Mouse (Mus musculus) olfactory bulb, adult 2 months (tissue): ENCODE measurements around the gene Kcnh7. TPM values are rescaled to one million over a fixed set of nuclear protein-coding genes. Genes with fewer than 3 reads are reported as not detected.
"Not testable (repeated sequence)": the region's sequence is repeated elsewhere in the genome, so short reads cannot be mapped to it uniquely, and the experiment has no call there.

Experiments
- H3K27ac ChIP-seq: fragments of 200-500 bp; 2 replicates; pipeline ENCODE4 v1.5.1; 2012; ENCODE audit warnings: low read depth, low read length; ENCODE audit not compliant: insufficient read depth
- H3K4me1 ChIP-seq: fragments of 200-500 bp; 2 replicates; pipeline ENCODE4 v1.6.1; 2012; ENCODE audit warnings: low read length; ENCODE audit not compliant: control insufficient read depth, insufficient read depth
- H3K4me3 ChIP-seq: fragments of 200-500 bp; 2 replicates; pipeline ENCODE4 v1.5.1; 2012; ENCODE audit warnings: mild to moderate bottlenecking, low read depth, low read length, moderate library complexity; ENCODE audit not compliant: insufficient read depth
- CTCF ChIP-seq: fragments of 200-500 bp; IDR thresholded peaks from 2 replicates; pipeline ENCODE4 v1.5.1; 2012; ENCODE audit warnings: low read depth, mild to moderate bottlenecking, low read length, moderate library complexity; ENCODE audit not compliant: insufficient read depth
- POLR2A ChIP-seq: fragments of 200-500 bp; IDR thresholded peaks from 2 replicates; pipeline ENCODE4 v1.6.1; 2012; ENCODE audit warnings: mild to moderate bottlenecking, low read depth, low read length, moderate library complexity; ENCODE audit not compliant: insufficient read depth
- WGBS: fragments of 180-500 bp; shearing (Covaris S2); methylation state at CpG from one replicate; pipeline ENCODE4 v1.1.7; 2018; 5-methylcytosine and 5-hydroxymethylcytosine counted together
- polyA plus RNA-seq: library from polyadenylated mRNA; stranded (reverse); fragments of >200 nt; gene quantifications from 2 replicates; pipeline ENCODE4 v1.2.4, GENCODE M21; 2012; ENCODE audit warnings: low replicate concordance; ENCODE audit not compliant: missing spikeins, insufficient read depth, insufficient read length

The Kcnh7 gene
- polyA plus RNA-seq, 1 experiment = not detected

DNA sequence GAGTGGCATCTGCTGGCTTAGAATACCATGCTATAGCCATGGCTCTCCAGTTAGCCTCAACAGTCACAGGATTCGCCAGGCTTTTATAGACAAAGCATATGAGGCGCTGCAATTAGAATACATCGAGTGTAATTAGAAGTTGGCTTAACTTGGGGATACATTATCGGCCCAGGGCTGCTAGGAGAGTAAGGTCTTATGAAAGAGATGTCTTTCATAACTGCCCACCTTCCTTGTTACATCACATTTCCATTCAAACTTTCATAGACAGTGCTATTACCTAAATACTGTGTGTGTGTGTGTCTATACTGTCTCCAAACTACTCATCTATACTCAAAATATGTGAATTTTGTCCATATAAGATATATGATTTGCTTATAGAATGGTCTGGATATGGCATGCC is 468.8 kb downstream of the Kcnh7 start:
- Histone ChIP-seq H3K4me3 (no peak overlapping the region), H3K27ac (no peak overlapping the region), H3K4me1 (no peaks in the 10 kb centered on the region)
- no peak for TF ChIP-seq CTCF
- TF ChIP-seq POLR2A = no peak
- WGBS = 88% methylated on average over 4 of the region's 4 CpGs

DNA sequence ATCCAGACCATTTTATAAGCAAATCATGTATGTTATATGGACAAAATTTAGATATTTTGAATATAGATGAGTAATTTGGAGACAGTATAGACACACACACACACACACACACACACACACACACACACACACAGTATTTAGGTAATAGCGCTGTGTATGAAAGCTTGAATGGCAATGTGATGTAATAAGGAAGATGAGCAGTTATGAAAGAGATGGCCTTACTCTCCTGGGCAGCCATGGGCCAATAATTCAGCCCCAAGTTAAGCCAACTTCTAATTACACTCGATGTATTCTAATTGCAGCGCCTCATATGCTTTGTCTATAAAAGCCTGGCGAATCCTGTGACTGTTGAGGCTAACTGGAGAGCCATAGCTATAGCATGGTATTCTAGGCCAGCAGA is 469.7 kb downstream of the Kcnh7 start:
- not testable (repeated sequence) for H3K4me1 ChIP-seq, H3K27ac ChIP-seq, H3K4me3 ChIP-seq
- 92% methylated on average over 4 of the region's 4 CpGs for WGBS

DNA sequence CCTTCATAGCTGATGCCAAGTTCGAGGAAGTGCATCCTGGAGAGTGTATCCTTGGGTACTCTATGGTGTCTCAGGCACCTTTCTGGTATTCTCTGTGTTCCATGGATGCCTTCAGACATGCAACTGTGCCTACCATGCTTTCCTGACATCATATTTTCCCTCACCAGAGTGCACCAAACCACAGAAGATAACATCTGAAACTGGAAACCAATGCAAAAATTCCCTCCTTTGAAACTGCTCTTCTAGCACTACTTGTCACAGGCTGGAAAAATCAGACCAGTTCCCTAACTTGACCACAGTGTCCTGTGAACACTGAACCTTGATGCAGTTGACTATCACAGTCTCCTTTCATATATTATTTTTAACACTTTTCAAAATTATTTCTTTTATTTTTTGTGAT is 474.5 kb downstream of the Kcnh7 start:
- Histone ChIP-seq H3K4me1 (no peaks in the 10 kb centered on the region), H3K4me3 (no peak overlapping the region), H3K27ac (no peak overlapping the region)
- 88% methylated on average over 1 of the region's 1 CpGs for WGBS
- TF ChIP-seq POLR2A (no peak), CTCF (no peak)

GRCm38 (mm10) chr2:62706313-62706712 is 477.8 kb downstream of the Kcnh7 start:
- no peaks in the 10 kb centered on the region for H3K4me1 ChIP-seq
- H3K4me3 ChIP-seq = no peak overlapping the region
- no peak overlapping the region for H3K27ac ChIP-seq
- no peak for TF ChIP-seq CTCF
- no peak for TF ChIP-seq POLR2A
- 94% methylated on average over 3 of the region's 3 CpGs for WGBS

- WGBS = 80% methylated on average over 6 of the region's 6 CpGs
Observed at GRCm38 (mm10) chr2:62685934-62686333, 498.2 kb downstream of the Kcnh7 start.

DNA sequence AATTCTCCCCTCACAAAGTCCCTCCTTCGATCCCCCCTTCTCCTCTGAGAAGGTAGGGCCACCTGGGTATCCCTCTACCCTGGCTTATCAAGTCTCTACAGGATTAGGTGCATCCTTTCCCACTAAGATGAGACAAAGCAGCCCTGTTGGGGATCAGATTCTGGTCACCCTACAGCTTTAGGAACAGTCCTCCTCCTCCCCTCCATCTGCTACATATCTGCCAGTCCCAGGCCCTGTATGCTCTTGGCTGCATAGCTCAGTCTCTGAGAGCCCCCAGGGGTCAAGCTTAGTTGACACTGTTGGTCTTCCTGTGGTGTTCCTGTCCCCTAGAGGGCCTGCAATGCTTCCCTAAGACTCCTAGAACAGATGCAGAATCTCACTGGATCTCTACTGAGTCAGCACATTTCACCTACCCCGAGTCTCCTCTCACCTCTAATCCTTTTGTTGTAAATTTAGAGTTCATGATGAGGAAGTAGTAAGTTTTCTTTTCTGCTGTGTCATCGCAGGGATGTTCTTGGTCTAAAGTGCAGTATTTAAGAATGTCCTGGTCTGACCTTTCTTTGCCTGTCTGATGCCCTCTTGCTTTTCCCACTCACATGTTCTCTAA is 499.0 kb downstream of the Kcnh7 start:
- WGBS = 67% methylated on average over 3 of the region's 3 CpGs
- Histone ChIP-seq H3K4me3 (no peak overlapping the region), H3K27ac (no peak overlapping the region), H3K4me1 (peaks cover 5% of the 10 kb centered on the region; the same call in 1 of the 2 replicates)
- TF ChIP-seq POLR2A (no peak), CTCF (no peak)

More at GRCm38 (mm10) chr2:62685934-62686333, 498.2 kb downstream of the Kcnh7 start:
- Histone ChIP-seq H3K27ac (no peak overlapping the region), H3K4me1 (peaks cover 3% of the 10 kb centered on the region; the same call in 1 of the 2 replicates), H3K4me3 (no peak overlapping the region)
- TF ChIP-seq POLR2A (no peak), CTCF (no peak)

DNA sequence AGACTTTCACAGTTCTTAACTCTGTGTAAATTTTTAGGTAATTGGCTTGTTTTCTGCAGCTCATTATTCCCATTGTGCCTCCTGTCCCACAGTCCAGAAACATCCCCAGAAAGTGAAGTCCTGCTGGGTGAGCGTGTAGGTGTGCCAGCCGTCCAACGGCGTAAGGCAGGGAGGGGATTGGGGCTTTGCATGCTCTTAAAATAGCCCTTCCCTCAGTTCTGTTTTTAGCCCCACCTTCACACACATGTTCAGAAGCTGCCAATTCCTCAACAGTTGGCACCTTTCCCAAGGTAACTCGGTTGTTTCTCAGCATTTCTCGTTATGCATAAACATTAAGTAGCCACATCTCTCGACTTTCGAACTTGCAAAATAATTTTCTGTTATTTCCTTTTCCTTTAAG is 502.4 kb downstream of the Kcnh7 start:
- Histone ChIP-seq H3K4me1 (peaks cover 5% of the 10 kb centered on the region; the same call in 1 of the 2 replicates), H3K27ac (no peak overlapping the region), H3K4me3 (no peak overlapping the region)
- no peak for TF ChIP-seq POLR2A
- no peak for TF ChIP-seq CTCF
- WGBS = 48% methylated on average over 8 of the region's 8 CpGs

GRCm38 (mm10) chr2:62672788-62673187 is 511.3 kb downstream of the Kcnh7 start:
- TF ChIP-seq CTCF = no peak
- no peak for TF ChIP-seq POLR2A
- WGBS = 89% methylated on average over 5 of the region's 5 CpGs

GRCm38 (mm10) chr2:62670767-62671166 is 513.3 kb downstream of the Kcnh7 start:
- Histone ChIP-seq H3K4me1 (no peaks in the 10 kb centered on the region), H3K4me3 (no peak overlapping the region), H3K27ac (no peak overlapping the region)
- 84% methylated on average over 4 of the region's 4 CpGs for WGBS
- TF ChIP-seq POLR2A (no peak), CTCF (no peak)

More at GRCm38 (mm10) chr2:62672788-62673187, 511.3 kb downstream of the Kcnh7 start:
- Histone ChIP-seq H3K4me3 (no peak overlapping the region), H3K4me1 (no peaks in the 10 kb centered on the region; the same call in 1 of the 2 replicates), H3K27ac (no peak overlapping the region)

- 84% methylated on average over 5 of the region's 5 CpGs for WGBS
- Histone ChIP-seq H3K4me1 (0 out of 2 replicates have a peak, but pooled peaks cover 3% of the 10 kb centered on the region), H3K4me3 (no peak overlapping the region), H3K27ac (no peak overlapping the region)
- TF ChIP-seq POLR2A (no peak), CTCF (no peak)
Observed at GRCm38 (mm10) chr2:62670301-62670700, 513.8 kb downstream of the Kcnh7 start.

- H3K4me1 ChIP-seq = peaks cover 4% of the 10 kb centered on the region; the same call in 1 of the 2 replicates
- H3K4me3 ChIP-seq = no peak overlapping the region
- no peak overlapping the region for H3K27ac ChIP-seq
- WGBS = 70% methylated on average over 3 of the region's 3 CpGs
- no peak for TF ChIP-seq CTCF
- TF ChIP-seq POLR2A = no peak
Observed at GRCm38 (mm10) chr2:62669848-62670247, 514.2 kb downstream of the Kcnh7 start.
